Mouse (Mus musculus): ENCODE measurements around the gene Msrb1. TPM values are rescaled to one million over a fixed set of nuclear protein-coding genes. Genes with fewer than 3 reads are reported as not detected.

Gene Msrb1
- polyA plus RNA-seq, 1 experiment from 2014 or later, result 20.5 TPM

DNA sequence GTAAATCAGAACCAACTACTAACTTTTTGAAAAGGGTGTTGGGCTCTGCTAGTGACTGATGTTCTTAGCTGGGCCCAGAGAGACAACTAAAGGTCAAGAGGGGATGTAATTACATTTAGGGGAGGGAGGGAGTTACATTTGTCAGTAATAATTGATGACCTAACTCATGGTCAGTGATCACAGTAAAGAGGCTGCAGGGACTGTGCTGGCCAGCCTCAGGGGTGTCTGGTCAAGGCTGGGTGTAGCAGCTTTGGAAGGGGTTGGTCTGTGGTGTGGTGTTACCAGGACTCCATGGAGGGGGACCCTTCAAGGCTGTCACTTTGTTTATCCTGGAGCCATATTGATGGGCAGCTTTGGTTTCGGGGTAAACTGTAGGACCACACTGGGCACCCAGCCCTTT lies 21.0 kb downstream of the Msrb1 start:
- Histone ChIP-seq H3K27ac (replicated peaks) (no peak overlapping the region), H3K9me3 (replicated peaks) (no peaks in the 10 kb centered on the region), H3K4me3 (no peak overlapping the region), H3K27me3 (ENCODE audit: low read depth, poor library complexity, severe bottlenecking) (peaks cover 61% of the 10 kb centered on the region), H3K36me3 (no peaks in the 10 kb centered on the region), H3K4me1 (peaks cover 17% of the 10 kb centered on the region)
- DNase-seq (ENCODE audit: low spot score), result no peak
- WGBS, result 95% methylated on average over 1 of the region's 1 CpGs

DNA sequence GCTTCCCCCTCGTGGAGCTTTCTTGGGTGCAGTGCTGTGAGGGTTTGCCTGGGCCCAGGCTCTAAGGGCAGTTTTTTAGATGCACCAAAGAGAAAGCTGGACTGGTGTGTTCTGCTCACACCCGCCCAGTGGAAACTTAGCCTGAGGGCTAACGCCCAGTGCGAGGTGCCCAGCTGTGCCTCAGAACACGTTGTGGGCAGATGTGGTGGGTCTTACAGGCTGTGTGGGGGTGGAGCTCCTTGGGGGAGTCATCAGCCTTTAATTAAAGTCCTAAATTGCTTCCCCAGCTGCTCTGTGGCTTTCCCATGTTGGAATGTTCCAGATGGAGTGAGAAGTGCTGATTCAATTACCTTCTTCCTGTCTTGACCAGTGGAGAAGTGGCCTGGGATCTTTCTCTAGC lies 24.7 kb downstream of the Msrb1 start:
- no peak for DNase-seq (ENCODE audit: low spot score)
- Histone ChIP-seq H3K4me3 (no peak overlapping the region), H3K4me1 (peaks cover 15% of the 10 kb centered on the region; the same call in 1 of the 2 replicates), H3K27ac (replicated peaks) (no peak overlapping the region), H3K9me3 (replicated peaks) (no peaks in the 10 kb centered on the region), H3K36me3 (no peaks in the 10 kb centered on the region), H3K27me3 (ENCODE audit: low read depth, poor library complexity, severe bottlenecking) (peaks cover 24% of the 10 kb centered on the region)
- WGBS, result 64% methylated on average over 5 of the region's 5 CpGs

DNA sequence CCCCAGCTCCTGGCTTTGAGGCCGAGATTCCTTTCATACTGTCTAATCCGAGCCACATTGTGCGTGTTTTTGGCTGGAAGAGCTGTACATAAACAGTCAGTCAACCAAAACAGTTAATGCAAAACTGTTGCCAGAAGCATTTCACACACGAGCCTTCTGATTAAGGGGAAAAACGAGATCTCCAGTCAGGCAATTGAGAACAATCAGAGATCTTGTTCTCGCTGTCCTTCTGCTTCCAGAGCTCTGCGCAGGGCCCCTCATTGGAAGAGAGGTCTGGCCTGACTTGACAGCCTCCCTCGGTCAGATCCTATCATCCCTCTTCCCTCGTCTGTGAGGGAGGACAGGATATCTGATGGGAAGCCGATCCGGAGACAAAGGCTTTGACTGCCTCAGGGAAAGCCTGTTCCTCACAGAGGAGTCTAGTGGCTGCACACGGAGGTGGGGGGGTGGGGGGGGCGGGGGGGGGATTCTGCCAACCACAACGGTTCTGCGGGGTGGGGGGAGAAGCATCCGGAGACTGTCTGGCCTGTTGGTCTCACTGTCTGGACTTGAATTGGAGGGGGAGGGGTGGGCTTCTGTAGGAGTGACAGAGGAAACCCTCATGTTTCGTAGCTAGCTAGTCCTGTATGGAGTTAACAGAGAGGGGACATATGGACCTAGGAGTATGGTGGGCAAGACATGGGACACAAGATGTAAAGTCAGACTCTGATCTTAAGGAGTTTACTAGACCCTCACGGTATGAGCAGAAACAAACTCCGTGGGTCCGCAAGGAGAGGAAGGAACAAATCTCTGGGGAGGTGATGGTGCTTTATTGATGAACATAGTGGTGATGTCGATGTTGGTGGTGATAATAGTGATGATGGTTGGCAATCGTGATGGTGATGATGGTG lies 28.8 kb downstream of the Msrb1 start:
- Histone ChIP-seq H3K27me3 (ENCODE audit: low read depth, poor library complexity, severe bottlenecking) (peaks cover 4% of the 10 kb centered on the region; the same call in 1 of the 2 replicates), H3K9me3 (replicated peaks) (no peaks in the 10 kb centered on the region), H3K27ac (replicated peaks) (no peak overlapping the region), H3K4me1 (peaks cover 22% of the 10 kb centered on the region; the same call in 1 of the 2 replicates), H3K4me3 (no peak overlapping the region), H3K36me3 (no peaks in the 10 kb centered on the region)
- 61% methylated on average over 22 of the region's 22 CpGs for WGBS
- no peak for DNase-seq (ENCODE audit: low spot score)

DNA sequence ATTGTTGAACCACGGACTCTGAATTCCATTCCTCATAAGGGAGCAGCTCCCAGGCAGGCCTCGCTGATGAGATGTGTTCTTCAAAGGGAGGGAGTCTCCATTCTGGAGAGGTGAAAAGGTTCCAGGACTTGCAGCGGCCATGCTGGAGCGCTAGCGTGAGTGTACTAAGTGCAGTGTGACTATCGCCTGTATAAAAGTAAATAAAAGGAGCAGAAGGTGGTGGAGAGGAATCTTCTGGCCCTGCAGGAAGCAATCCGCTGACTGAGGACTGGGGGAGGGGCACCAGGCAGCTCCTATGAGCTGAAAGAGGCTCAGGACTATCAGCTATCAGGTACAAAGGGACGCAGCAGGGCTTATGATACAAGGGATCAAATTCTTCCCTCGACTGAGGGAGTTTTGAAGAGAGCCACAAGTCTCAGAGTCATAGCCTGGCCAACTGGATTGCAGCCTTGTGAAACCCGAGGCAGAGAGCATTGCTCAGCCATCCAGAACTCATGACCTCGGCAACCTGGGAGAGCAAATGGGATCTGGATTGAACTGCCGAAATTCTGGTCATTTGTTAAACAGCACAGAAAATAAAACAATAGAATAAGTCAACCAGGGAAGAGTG lies 29.9 kb downstream of the Msrb1 start:
- Histone ChIP-seq H3K27me3 (ENCODE audit: low read depth, poor library complexity, severe bottlenecking) (peaks cover 4% of the 10 kb centered on the region; the same call in 1 of the 2 replicates), H3K36me3 (no peaks in the 10 kb centered on the region), H3K9me3 (replicated peaks) (no peaks in the 10 kb centered on the region), H3K4me3 (no peak overlapping the region), H3K27ac (replicated peaks) (no peak overlapping the region), H3K4me1 (peaks cover 22% of the 10 kb centered on the region; the same call in 1 of the 2 replicates)
- 25% methylated on average over 12 of the region's 12 CpGs for WGBS
- DNase-seq (ENCODE audit: low spot score), result no peak

DNA sequence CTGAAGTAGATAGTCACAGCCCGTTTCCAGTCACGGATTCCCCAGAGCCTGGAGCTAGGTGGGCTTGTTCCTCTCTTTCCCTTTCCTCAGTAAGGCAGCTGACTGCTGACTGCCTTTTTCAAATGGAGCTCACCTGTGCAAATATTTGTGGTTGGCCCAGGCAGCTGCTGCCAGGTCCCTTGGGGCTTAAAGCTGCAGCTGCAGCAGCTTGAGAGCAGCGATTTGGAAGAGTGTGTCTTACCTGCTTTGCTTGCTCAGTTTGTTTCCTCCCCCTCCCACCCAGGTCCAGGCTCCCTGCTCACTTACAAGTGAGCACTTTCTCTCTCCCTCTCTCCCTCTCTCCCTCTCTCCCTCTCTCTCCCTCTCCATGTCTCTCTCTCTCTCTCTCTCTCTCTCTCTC lies 32.7 kb downstream of the Msrb1 start:
- no peak for DNase-seq (ENCODE audit: low spot score)
- Histone ChIP-seq H3K9me3 (replicated peaks) (peaks cover 6% of the 10 kb centered on the region; the same call in 1 of the 2 replicates), H3K4me1 (peaks cover 22% of the 10 kb centered on the region; the same call in 1 of the 2 replicates), H3K36me3 (no peaks in the 10 kb centered on the region), H3K27ac (replicated peaks) (no peak overlapping the region), H3K27me3 (ENCODE audit: low read depth, poor library complexity, severe bottlenecking) (peaks cover 4% of the 10 kb centered on the region; the same call in 1 of the 2 replicates), H3K4me3 (no peak overlapping the region)
- 47% methylated on average over 3 of the region's 3 CpGs for WGBS

DNA sequence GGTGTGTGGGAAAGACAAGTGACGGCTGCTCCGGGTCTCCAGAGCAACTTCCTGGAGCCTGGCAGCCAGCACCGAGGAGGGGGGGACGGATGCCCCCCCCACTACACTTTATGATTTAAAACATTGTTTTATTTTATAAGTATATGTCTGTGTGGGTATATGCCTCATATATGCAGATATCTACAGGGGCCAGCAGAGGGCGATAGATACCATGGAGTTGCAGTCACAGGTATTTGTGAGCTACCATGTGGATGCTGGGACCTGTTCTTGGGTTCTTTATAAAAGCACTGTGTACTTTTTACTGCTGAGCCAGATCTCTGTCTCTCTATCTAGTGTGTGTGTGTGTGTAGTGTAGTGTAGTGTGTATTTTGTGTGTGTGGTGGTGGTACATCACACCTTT lies 36.8 kb downstream of the Msrb1 start:
- DNase-seq (ENCODE audit: low spot score), result no peak
- Histone ChIP-seq H3K27ac (replicated peaks) (no peak overlapping the region), H3K36me3 (no peaks in the 10 kb centered on the region), H3K9me3 (replicated peaks) (peaks cover 6% of the 10 kb centered on the region; the same call in 1 of the 2 replicates), H3K27me3 (ENCODE audit: low read depth, poor library complexity, severe bottlenecking) (0 out of 2 replicates have a peak, but pooled peaks cover 4% of the 10 kb centered on the region), H3K4me1 (0 out of 2 replicates have a peak, but pooled peaks cover 2% of the 10 kb centered on the region), H3K4me3 (no peak overlapping the region)
- 83% methylated on average over 5 of the region's 5 CpGs for WGBS

DNA sequence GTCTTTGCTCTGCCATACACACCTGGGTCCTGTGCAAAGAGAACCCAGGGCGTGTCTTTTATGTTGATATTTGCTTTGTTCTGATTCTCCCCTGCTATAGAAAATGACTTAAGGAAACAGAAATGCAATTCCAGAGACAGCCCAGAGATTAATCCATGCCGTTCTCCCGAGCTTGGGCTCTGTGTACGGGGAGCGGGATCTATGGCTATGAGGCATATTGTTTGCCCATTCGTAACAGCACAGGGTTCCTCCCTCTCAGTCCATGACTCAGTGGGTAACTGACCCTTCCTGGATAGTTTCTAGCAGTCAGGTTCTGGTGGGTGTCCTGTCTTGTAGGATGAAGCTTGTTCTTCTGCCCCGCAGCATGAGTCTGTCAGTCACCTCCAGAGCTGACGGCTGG lies 38.7 kb downstream of the Msrb1 start:
- 84% methylated on average over 8 of the region's 8 CpGs for WGBS
- Histone ChIP-seq H3K36me3 (no peaks in the 10 kb centered on the region), H3K4me1 (no peaks in the 10 kb centered on the region), H3K27me3 (ENCODE audit: low read depth, poor library complexity, severe bottlenecking) (no peaks in the 10 kb centered on the region), H3K4me3 (no peak overlapping the region), H3K9me3 (replicated peaks) (peaks cover 6% of the 10 kb centered on the region; the same call in 1 of the 2 replicates), H3K27ac (replicated peaks) (no peak overlapping the region)
- DNase-seq (ENCODE audit: low spot score), result no peak

DNA sequence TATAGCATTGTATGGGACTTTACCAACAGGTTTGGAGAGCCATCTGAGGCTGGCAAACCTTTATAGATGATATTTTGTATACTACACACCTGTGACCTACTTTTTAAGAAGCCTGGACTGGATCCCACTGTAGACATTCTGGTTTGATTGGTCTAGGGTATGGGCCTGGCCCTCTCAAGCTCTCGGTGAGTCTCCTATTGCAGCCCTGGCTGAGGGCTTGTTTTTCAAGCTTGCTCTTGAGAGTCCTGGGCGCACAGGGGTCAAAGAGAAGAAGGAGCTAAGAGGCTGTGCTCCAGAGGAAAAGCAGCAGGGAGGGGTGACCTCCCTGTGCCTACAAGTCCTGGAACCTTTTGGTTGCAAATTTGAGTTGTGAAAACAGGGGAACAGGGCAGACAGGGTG lies 40.6 kb downstream of the Msrb1 start:
- H3K4me1 ChIP-seq, result no peaks in the 10 kb centered on the region
- no peaks in the 10 kb centered on the region for H3K36me3 ChIP-seq
- H3K27me3 ChIP-seq (ENCODE audit: low read depth, poor library complexity, severe bottlenecking), result no peaks in the 10 kb centered on the region
- H3K27ac ChIP-seq (replicated peaks), result no peak overlapping the region
- no peak overlapping the region for H3K4me3 ChIP-seq
- peaks cover 6% of the 10 kb centered on the region; the same call in 1 of the 2 replicates for H3K9me3 ChIP-seq (replicated peaks)
- 83% methylated on average over 2 of the region's 2 CpGs for WGBS
- DNase-seq (ENCODE audit: low spot score), result no peak

DNA sequence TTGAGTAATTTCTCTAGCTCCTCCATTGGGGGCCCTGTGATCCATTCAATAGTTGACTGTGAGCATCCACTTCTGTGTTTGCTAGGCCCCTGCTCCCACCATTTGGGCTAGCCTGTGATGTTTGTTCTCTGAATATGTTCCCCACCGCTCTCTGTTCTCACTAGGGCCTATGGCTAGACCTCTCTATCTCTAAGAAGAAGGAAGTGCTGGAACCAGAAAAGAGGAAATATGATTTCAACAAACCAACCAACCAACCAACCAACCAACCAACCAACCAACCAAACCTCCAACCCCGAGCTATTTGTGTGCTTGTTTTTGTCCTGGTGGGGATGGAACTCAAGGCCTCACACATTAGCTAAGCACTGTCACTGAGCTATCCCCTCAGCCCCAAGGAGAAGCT lies 44.4 kb downstream of the Msrb1 start:
- no peaks in the 10 kb centered on the region for H3K36me3 ChIP-seq
- H3K4me1 ChIP-seq, result no peaks in the 10 kb centered on the region
- H3K4me3 ChIP-seq, result no peak overlapping the region
- no peak overlapping the region for H3K27ac ChIP-seq (replicated peaks)
- no peaks in the 10 kb centered on the region for H3K9me3 ChIP-seq (replicated peaks)
- whole genome bisulfite sequencing, result 88% methylated on average over 2 of the region's 2 CpGs
- no peaks in the 10 kb centered on the region for H3K27me3 ChIP-seq (ENCODE audit: low read depth, poor library complexity, severe bottlenecking)
- DNase-seq (ENCODE audit: low spot score), result no peak

DNA sequence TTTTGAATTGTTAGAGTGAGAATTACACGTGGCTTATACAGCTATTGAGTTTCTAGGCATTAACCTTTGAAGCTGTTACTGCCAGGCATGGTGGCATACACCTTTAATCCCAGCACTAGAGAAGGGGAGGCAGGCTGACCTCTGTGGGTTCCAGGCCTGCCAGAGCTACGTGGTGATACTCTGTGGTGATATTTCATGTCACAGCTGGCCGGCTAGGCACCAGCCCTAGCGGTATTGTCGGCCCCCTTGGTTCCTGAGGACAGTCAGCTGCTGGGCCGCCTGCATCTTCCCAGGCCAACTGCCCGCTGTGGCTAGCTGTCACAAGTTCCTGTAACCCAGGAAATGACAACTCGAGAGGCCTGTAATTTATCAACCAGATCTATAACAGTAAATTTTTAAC lies 55.7 kb downstream of the Msrb1 start:
- no peak for DNase-seq (ENCODE audit: low spot score)
- WGBS, result 77% methylated on average over 8 of the region's 8 CpGs
- Histone ChIP-seq H3K4me3 (no peak overlapping the region), H3K36me3 (no peaks in the 10 kb centered on the region), H3K9me3 (replicated peaks) (no peaks in the 10 kb centered on the region), H3K27me3 (ENCODE audit: low read depth, poor library complexity, severe bottlenecking) (no peaks in the 10 kb centered on the region), H3K27ac (replicated peaks) (no peak overlapping the region), H3K4me1 (no peaks in the 10 kb centered on the region)

Other genes with a start within 250 kb of the Msrb1 start
- 6.7 and 8.5 TPM in 2 replicates for gene Caskin1, start 248.0 kb upstream of the Msrb1 start, polyA plus RNA-seq (2016; fragmentation: Nextera tagmentation; extraction: Ambion mirVana)
- gene Traf7, start 208.7 kb upstream of the Msrb1 start, polyA plus RNA-seq (2016; fragmentation: Nextera tagmentation; extraction: Ambion mirVana), result 106 and 110 TPM in 2 replicates
- gene Rab26, start 202.4 kb upstream of the Msrb1 start, polyA plus RNA-seq (2016; fragmentation: Nextera tagmentation; extraction: Ambion mirVana), result 2.1 and 2.9 TPM in 2 replicates
- 14.7 and 18.5 TPM in 2 replicates for gene Pkd1, start 186.8 kb upstream of the Msrb1 start, polyA plus RNA-seq (2016; fragmentation: Nextera tagmentation; extraction: Ambion mirVana)
- gene Tsc2, start 104.0 kb upstream of the Msrb1 start, polyA plus RNA-seq (2016; fragmentation: Nextera tagmentation; extraction: Ambion mirVana), result 62.7 and 79.2 TPM in 2 replicates
- gene Nthl1, start 104.0 kb upstream of the Msrb1 start, polyA plus RNA-seq (2016; fragmentation: Nextera tagmentation; extraction: Ambion mirVana), result 25.2 and 25.3 TPM in 2 replicates
- 30.2 and 33.2 TPM in 2 replicates for gene Slc9a3r2, start 86.3 kb upstream of the Msrb1 start, polyA plus RNA-seq (2016; fragmentation: Nextera tagmentation; extraction: Ambion mirVana)
- not detected in 2 replicates for gene Npw, start 78.2 kb upstream of the Msrb1 start, polyA plus RNA-seq (2016; fragmentation: Nextera tagmentation; extraction: Ambion mirVana)
- 21.7 and 24.3 TPM in 2 replicates for gene Zfp598, start 67.0 kb upstream of the Msrb1 start, polyA plus RNA-seq (2016; fragmentation: Nextera tagmentation; extraction: Ambion mirVana)
- 10.3 and 16.1 TPM in 2 replicates for gene Syngr3, start 46.7 kb upstream of the Msrb1 start, polyA plus RNA-seq (2016; fragmentation: Nextera tagmentation; extraction: Ambion mirVana)
- gene Gfer, start 40.5 kb upstream of the Msrb1 start, polyA plus RNA-seq (2016; fragmentation: Nextera tagmentation; extraction: Ambion mirVana), result 52.3 and 58.5 TPM in 2 replicates
- gene Noxo1, start 40.4 kb upstream of the Msrb1 start, polyA plus RNA-seq (2016; fragmentation: Nextera tagmentation; extraction: Ambion mirVana), result 1.0 and 1.5 TPM in 2 replicates
- gene Tbl3, start 29.0 kb upstream of the Msrb1 start, polyA plus RNA-seq (2016; fragmentation: Nextera tagmentation; extraction: Ambion mirVana), result 141 and 144 TPM in 2 replicates
- 0.26 and 0.51 TPM in 2 replicates for gene Rnf151, start 18.6 kb upstream of the Msrb1 start, polyA plus RNA-seq (2016; fragmentation: Nextera tagmentation; extraction: Ambion mirVana)
- 1,457 and 1,841 TPM in 2 replicates for gene Rps2, start 18.5 kb upstream of the Msrb1 start, polyA plus RNA-seq (2016; fragmentation: Nextera tagmentation; extraction: Ambion mirVana)
- gene Ndufb10, start 12.2 kb upstream of the Msrb1 start, polyA plus RNA-seq (2016; fragmentation: Nextera tagmentation; extraction: Ambion mirVana), result 206 and 214 TPM in 2 replicates
- not detected in 2 replicates for gene Rpl3l, start 8.8 kb upstream of the Msrb1 start, polyA plus RNA-seq (2016; fragmentation: Nextera tagmentation; extraction: Ambion mirVana)
- gene Hs3st6, start 16.3 kb downstream of the Msrb1 start, polyA plus RNA-seq (2016; fragmentation: Nextera tagmentation; extraction: Ambion mirVana), result 0.43 and 0.51 TPM in 2 replicates
- 0.06 TPM in 1 of 2 replicates, not detected in the other for gene Meiob, start 67.6 kb downstream of the Msrb1 start, polyA plus RNA-seq (2016; fragmentation: Nextera tagmentation; extraction: Ambion mirVana)
- 28.5 and 29.3 TPM in 2 replicates for gene Hagh, start 103.5 kb downstream of the Msrb1 start, polyA plus RNA-seq (2016; fragmentation: Nextera tagmentation; extraction: Ambion mirVana)
- 18.4 and 19.6 TPM in 2 replicates for gene Fahd1, start 113.7 kb downstream of the Msrb1 start, polyA plus RNA-seq (2016; fragmentation: Nextera tagmentation; extraction: Ambion mirVana)
- gene Igfals, start 129.4 kb downstream of the Msrb1 start, polyA plus RNA-seq (2016; fragmentation: Nextera tagmentation; extraction: Ambion mirVana), result 0.31 TPM in 1 of 2 replicates, not detected in the other
- gene Nubp2, start 149.7 kb downstream of the Msrb1 start, polyA plus RNA-seq (2016; fragmentation: Nextera tagmentation; extraction: Ambion mirVana), result 85.5 and 87.0 TPM in 2 replicates
- gene Spsb3, start 150.0 kb downstream of the Msrb1 start, polyA plus RNA-seq (2016; fragmentation: Nextera tagmentation; extraction: Ambion mirVana), result 46.6 and 50.4 TPM in 2 replicates
- gene Eme2, start 158.4 kb downstream of the Msrb1 start, polyA plus RNA-seq (2016; fragmentation: Nextera tagmentation; extraction: Ambion mirVana), result 28.9 and 33.9 TPM in 2 replicates
- gene Mrps34, start 158.5 kb downstream of the Msrb1 start, polyA plus RNA-seq (2016; fragmentation: Nextera tagmentation; extraction: Ambion mirVana), result 94.7 and 98.1 TPM in 2 replicates
- gene Nme3, start 159.9 kb downstream of the Msrb1 start, polyA plus RNA-seq (2016; fragmentation: Nextera tagmentation; extraction: Ambion mirVana), result 46.2 and 47.0 TPM in 2 replicates
- gene Mapk8ip3, start 200.3 kb downstream of the Msrb1 start, polyA plus RNA-seq (2016; fragmentation: Nextera tagmentation; extraction: Ambion mirVana), result 40.1 and 53.9 TPM in 2 replicates
- 442 and 466 TPM in 2 replicates for gene Jpt2, start 224.0 kb downstream of the Msrb1 start, polyA plus RNA-seq (2016; fragmentation: Nextera tagmentation; extraction: Ambion mirVana)